Mouse (Mus musculus) heart, postnatal 36 days (tissue): ENCODE data around the gene Mroh2a. TPM values are rescaled to one million over a fixed set of nuclear protein-coding genes. Genes with fewer than 3 reads are reported as not detected.

Source experiments
- DNase-seq, 2 experiments: peaks; one replicate each; pipeline ENCODE4 v3.0.0; 2021 to 2022
- intact Hi-C: fragments of 180-260 bp; cut with DNase I; formaldehyde crosslinking; loops from one replicate; pipeline ENCODE4 v1.15.1; 2025
- total RNA-seq, 2 experiments: library from RNA; stranded (reverse); gene quantifications; 2 replicates each; pipeline ENCODE4 v1.2.3; 2021

The Mroh2a gene
- not detected for total RNA-seq

DNA sequence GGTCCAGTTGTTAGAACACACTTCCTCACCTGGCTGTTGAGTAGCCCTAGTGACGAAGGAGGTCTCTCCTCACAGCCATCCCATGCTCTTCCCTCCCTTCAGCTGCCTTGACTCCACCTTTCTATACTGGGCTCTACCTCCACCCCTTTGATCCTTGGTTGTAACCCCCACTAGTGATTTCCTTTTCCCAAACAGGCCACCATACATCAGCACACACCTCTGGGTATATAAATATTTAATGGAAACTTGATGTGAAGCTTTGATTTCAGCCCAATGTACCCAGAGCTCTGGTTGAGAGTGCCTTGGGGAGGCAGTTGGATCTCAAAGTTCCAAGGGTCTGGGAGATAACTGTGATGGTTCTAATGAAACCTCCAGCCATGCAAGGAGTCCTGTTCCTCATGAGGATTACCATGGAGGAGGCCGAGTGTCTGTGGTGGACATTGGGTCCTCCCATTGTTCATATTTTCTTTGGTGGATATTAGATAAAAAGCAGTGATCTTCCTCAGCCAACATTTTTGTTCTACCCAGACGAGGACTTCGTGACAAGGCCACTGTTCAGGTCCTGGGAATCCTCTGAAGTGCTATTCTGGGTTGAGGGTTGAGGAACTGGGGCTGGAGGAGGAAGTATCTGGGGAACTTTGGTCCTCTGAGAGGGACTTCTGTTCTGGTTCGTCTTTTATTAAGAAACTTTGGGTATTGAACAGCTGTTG is at the start of gene Mroh2a:
TSS of gene Mroh2a (plus strand) at position 317 of the 710 bp plus-strand sequence.
- intact Hi-C loops: no loop called here
- DNase-seq: peak; percentile 20 to 32

DNA sequence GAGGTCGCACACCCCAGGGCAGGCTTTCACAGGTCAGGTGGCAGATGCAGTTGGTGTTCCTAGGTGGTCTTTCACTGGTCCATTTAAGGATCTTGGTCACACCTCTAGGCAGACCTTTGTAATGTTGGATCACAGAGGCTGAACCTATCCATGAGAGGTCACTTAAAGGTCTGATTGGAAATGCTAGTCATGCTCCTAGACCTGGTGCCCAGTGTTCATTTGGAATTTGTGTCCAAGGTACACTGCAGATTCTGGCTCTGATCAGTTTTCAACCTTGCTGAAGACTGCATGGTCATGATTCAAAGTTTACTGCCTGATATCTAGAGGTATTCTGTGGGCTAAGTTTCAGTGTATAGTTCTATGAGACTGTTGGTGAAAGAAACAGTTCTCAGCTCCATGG is 47.1 kb upstream of the Mroh2a start:
- DNase-seq: no peak
- intact Hi-C loops: no loop called here

DNA sequence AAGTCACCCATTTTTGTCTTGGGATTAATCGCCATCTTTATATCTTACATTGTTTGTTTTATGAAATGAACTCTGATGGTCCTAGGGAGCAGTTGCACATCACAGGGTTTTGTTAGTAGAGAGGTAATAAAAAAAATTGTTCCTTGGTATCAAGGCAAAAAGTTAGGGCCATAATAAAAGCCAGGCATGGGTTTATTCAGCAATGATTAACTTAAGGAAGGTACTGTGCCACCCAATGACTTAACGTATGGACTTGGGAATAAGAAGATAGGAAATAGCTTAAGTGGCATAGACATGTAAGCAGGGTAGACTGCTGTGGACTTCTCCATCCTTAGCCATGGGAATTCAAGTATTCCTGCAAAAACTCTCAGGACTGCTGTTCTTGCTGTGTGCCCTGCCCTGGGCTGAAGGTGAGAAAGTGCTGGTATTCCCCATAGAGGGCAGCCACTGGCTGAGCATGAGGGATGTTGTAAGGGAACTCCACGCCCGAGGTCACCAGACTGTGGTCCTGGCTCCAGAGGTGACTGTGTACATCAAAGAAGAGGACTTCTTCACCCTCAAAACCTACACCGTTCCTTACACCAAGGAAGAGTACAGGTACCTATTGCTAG is 40.4 kb upstream of the Mroh2a start:
- no peak for DNase-seq
- intact Hi-C loops: no loop called here

DNA sequence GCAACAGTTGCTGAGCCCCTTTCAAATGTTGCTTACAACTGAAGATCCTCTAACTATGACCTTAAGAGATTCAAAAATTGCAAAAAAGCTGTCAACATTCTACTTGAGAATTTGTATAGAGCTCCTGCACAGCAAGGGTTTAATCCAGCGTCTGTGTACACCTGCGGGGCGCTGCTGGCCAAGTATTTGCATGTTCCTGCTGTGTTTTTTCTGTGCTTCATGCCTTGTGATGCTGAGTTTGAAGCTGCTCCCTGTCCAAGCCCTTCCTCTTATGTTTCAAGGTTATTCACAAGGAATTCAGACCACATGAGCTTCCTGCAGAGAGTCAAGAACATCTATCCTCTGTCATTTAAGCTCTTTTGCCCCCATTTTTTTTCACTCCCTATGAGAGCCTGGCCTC is 34.6 kb upstream of the Mroh2a start:
- intact Hi-C loops: no loop called here
- DNase-seq: no peak

DNA sequence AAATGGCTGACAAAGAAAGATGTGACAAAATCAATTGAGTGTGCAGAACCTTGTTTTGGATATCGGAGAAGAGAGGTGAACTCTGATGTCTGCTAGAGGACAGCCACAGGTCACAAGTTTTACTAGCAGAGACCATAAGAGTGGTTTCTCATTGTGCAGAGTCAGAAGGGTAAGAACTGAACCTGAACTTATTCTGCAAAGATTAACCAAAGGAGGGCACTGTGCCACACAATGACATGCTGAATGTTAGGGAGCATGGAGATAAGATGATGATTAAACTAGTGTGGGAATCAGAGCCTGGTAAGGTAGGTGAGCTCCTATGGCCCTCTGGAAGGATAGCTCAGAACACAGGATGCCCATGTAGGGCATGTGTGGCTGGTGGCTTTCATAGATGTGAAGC is 31.1 kb upstream of the Mroh2a start:
- intact Hi-C loops: no loop called here
- no peak for DNase-seq

DNA sequence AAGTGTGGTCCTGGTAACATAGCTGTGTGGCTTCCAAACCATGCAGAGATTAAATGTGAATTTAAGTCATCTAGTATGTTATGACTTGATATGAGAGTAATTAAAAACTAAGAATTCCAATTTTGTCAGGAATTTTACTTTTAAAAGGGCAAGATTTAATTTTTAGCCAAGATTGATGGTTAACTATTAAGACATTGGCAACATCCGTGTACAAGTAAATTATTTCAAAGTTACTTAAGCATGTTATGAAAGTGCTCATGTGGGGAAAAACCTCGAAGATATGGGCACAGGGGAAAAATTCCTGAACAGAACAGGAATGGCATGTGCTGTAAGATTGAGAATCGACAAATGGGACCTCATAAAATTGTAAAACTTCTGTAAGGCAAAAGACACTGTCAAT is 29.3 kb upstream of the Mroh2a start:
- intact Hi-C loops: no loop called here
- DNase-seq: no peak

DNA sequence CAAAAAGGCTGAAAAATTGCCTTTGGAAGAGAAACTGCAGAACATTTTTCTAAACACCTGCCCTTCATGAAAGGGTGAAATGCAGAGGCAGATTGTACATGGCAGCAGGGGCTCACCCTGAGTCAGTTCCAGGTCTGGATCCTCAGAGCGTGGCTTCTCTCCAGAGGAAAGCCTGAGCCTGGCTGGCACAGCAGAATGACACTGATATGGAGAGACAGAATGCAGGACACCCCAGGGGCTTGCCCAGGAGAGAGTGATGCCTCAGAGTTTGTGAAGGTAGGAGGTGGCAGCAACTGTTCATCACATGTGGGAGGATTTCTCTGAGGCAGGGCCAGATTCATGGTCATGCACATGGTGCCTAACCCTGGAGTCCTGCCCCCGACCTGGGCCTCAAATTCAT is 26.8 kb upstream of the Mroh2a start:
- intact Hi-C loops: no loop called here
- DNase-seq: no peak

DNA sequence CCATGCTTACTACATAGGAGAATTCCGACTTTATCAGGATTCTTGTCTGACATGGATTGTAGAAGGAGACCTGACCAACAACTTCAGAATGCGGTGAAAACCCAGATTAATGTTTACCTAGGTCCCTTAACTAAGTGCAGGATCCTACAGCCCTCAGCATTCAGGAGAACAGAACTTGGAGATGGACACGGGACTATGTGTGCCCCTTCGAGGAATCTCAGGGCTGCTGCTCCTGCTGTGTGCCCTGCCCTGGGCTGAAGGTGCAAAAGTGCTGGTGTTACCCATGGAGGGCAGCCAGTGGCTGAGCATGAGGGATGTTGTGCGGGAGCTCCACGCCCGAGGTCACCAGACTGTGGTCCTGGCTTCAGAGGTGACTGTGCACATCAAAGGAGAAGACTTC is 26.3 kb upstream of the Mroh2a start, which contains the start of gene Ugt1a2:
TSS of gene Ugt1a2 (plus strand) at position 146 of the 400 bp plus-strand sequence.
- intact Hi-C loops: no loop called here
- no peak for DNase-seq

DNA sequence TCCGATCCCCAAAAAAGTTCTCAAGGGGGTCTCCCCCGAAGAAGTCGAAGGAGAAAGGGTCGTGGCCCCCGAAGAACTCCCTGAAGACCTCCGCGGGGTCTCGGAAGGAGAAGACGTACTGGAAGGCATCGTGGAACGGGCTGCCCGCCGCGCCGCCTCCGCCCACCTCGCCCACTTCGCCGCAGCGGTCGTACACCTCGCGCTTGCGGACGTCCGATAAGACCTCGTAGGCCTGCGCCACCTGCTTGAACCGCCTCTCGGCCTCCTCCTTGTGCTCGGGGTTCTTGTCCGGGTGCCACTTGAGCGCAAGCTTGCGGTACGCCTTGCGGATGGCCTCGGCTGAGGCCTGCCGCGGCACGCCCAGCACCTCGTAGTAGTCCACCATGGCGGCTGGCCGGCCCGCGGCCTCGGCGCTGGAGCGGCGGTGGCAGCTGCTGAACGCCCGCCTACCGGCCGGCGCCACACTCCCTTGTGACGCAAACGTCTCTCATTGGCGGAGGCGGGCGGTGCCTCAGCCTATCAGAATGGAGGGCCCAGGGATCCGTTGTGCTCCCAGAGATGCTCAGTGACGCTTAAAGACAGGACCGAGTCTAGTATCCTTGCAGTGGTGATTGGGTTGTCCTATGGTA is 21.4 kb upstream of the Mroh2a start, which contains the start of gene Dnajb3:
TSS of gene Dnajb3 (minus strand) at position 489 of the 629 bp plus-strand sequence.
- peak; percentile 63 for DNase-seq

DNA sequence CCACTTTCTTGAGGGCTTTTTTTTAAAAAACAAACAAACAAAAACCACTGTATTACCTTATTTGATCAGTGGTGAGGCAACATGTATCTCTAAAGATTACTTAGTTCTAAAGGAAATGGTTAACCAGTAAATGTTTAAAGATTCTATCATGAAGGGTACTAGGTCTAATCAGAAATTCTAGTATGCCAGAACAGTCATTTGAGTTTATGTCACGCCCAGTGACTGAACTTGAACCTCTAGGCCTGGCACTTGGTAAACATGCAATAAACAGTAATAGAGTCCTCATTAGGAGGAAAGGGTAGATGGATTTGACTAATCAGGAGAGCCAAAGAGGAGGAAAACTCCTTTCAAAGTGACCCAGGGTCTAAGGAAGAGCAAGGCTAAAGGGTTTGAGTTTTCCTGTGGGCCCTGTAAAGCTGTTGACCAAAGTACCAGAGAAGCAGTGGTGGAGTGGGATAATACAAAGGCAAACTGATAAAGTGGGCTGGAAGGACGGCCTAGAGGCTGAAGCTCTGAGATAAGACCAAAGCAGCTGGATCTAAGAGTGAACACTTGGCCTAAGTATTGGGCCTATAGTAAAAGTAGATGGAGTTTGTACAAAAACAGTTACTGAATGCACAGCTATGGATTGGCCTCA is 19.8 kb upstream of the Mroh2a start:
- no peak for DNase-seq
- intact Hi-C loops: no loop called here

More for the DNA sequence above, 21.4 kb upstream of the Mroh2a start, which contains the start of gene Dnajb3:
- intact Hi-C loops: no loop called here

DNA sequence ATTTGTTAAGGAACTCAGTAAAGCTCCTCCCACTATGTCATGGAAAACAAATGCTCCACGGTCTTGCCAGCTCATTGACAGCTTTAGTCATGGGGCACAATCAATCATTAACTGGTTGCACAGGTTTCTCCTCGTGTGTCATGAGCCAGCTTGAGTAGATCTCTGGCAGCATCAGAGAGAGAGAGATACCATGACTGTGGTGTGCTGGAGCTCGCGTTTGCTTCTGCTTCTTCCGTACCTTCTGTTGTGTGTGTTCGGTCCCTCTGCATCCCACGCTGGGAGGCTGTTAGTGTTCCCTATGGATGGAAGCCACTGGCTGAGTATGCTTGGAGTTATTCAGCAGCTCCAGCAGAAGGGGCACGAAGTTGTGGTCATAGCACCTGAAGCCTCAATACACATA is 15.0 kb upstream of the Mroh2a start, which contains the start of gene Ugt1a1:
TSS of gene Ugt1a1 (plus strand) at position 148 of the 400 bp plus-strand sequence.
- intact Hi-C loops: no loop called here
- no peak for DNase-seq

DNA sequence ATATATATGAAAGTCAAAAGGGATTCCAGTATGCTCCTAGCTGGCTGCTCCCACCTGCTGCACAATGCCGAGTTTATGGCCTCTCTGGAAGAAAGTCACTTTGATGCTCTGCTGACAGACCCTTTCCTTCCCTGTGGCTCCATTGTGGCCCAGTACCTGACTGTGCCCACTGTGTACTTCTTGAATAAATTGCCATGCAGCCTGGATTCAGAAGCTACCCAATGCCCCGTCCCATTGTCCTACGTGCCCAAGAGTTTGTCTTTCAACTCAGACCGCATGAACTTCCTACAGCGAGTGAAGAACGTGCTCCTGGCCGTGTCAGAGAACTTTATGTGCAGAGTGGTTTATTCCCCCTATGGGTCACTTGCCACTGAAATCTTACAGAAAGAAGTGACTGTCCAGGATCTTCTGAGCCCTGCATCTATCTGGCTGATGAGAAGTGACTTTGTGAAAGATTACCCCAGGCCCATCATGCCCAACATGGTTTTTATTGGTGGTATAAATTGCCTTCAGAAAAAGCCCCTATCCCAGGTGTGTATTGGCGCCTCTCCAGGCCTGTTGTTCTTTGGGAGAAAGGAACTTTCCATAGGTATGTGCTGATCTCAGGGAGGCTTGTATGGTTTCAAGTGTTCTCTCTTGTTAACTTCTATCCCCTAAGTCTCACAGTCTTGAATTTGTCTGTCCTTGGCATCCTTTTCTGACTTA is 14.3 kb upstream of the Mroh2a start:
- intact Hi-C loops: no loop called here
- DNase-seq: no peak

DNA sequence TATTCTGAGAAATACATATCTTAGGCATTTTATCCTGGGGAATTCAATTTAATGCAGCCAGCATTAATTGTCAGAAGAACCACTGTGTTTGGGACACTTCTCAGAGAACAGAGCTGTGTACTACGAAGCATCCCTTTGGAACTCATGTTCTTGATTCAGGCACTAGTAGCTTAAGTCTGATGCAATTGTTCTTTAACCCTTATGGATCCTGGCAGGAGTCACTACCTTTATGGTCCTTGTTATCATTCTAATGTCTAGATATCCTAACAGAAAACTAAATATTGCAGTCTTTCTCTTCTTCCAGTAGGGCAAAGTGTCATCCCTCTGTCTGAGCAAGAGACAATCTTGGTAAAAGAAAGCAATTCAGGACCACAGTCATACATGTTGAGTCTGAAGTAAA is 13.7 kb upstream of the Mroh2a start:
- no peak for DNase-seq
- intact Hi-C loops: no loop called here

DNA sequence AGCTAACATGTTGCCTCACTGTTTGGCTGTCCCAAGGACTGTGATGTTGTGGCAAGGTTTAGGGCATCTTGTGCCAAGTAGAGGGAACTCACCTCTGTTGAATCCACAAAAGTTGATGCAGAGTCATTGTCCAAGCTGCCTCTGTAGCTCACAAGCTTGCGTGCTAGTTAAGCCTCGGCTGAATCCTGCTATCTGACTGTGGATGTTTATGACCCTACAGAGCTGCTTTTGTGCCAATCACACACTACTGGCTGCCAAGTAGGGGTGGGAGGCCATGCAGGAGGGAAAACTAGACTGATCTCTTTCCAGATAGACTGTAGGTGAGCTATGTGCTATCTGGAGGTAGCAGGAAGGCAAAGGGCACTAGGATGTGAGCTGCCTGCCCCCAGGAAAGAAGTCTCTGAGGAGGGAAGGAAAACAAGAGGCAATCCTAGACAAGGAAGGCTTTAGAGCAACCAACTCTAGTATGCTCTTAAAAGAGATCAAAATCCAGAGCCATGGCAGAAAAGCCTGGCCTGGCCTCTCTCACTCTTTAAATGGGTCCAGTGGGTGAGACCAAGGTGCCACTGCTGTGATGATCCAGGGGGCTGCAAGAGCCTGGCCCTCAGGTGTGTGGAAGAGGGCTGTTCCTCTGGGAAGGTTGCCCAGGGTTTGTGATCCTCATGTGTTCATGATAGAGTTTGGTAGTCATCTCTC is 12.9 kb upstream of the Mroh2a start:
- intact Hi-C loops: no loop called here
- DNase-seq: no peak

DNA sequence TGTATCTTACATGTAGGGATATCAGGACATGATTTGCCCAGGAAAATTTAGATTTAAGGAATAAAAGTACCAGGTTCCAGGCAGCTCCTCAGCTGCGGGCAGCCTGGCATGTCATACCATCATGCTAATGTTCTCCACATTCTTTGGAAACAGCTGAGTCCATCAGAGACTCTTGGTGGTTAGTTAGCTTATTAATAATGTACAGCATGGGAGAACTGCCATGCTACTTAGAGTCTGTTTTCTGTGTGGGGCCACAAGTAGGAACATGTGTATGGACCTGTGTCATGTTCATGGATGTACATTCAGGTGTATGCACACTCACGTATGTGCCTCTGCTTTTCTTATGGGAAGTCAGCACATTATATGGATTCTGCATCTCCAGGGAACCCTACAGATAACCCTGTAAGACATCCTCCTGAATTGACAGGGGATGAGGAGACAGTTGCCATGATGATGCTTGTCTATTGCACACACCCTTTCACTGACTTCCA is 12.3 kb upstream of the Mroh2a start:
- DNase-seq: no peak
- intact Hi-C loops: no loop called here

DNA sequence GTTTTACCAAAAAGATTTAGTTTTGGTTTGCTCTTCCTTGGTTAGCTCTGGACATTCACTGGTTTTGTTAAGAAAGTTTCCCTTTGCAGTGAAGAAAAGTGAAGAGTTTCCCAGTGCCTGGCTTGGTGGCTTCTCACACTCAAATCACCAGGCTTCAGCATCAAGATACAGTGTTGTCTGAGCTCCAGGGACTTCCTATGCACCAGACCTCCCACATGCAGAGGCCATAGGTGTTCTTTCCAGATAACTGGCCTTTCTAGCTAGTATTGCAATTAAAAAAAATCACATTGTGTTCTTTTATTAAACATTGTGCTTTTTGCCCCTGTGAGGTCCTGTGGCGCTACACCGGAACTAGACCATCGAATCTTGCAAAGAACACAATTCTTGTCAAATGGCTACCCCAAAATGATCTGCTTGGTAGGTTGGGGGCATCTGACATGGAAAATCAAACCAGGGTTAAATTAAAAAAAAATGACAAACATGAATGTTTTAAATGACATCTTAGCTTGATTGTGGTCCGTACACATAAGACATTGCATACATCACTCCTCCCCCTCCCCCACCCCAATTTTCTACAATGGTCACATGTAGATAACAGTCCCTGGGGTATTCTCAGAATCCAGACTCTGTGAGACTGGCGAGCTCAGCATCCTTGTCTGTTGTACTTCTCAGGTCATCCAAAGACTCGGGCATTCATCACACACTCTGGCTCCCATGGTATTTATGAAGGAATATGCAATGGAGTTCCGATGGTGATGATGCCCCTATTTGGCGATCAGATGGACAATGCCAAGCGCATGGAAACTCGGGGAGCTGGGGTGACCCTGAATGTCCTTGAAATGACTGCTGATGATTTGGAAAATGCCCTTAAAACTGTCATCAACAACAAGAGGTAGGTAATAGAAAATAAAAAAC is 11.1 kb upstream of the Mroh2a start:
- no peak for DNase-seq

DNA sequence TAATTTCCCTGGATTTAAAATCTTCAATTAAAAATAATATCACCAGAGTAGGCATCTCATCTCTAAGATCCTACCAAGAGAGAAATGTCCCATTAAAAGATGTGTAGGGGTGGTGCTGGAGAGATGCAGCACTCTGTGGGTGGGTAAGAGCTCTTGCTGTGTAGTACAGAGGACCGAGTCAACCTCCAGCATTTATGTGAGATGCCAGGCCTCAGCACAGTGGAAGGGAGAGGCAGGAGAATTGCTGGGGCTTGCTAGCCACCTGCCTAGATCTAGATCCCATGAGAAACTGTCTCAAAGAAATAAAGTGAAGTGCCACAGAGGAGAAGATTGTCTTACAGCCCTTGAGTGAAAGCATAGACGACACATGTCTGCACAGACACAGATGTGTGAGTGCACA is 10.2 kb upstream of the Mroh2a start:
- no peak for DNase-seq
- intact Hi-C loops: no loop called here

More for the DNA sequence above, 11.1 kb upstream of the Mroh2a start:
- intact Hi-C loops: no loop called here

DNA sequence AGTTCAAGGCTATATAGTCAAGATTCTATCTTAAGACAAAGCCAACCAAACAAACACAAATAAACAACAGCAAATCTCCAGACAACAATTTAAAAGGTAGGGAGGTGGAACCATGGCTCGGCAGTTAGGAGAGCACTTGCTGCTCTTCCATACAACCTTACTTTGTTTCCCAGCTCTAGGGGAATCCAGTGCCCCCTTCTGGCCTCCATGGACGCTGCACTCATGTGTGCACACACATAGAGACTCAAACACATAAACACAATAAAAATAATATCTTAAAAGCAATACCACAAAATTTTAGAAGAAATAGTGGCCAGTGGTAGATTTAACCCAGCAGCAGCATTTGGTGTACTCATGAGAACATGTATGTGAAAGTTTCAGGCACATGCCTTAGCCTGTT is 9.6 kb upstream of the Mroh2a start:
- DNase-seq: no peak
- intact Hi-C loops: no loop called here

DNA sequence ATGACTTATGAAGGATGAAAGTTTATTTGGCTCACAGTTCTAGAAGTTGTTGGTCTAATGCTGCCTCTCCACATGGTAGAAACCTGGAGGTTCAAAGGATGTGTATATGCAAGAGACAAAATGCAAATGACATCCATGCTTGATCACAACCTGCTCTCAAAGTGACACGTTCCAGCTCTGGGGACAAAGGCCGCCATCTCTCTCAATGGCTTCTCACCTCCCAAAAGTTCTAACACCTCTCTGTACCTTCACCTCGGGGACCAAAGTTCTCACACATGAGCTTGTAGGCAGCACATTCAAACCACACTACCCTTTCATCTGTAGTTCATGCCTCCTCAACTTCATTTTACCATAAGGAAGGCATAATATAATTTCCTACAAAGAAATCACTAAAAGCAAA is 9.2 kb upstream of the Mroh2a start:
- DNase-seq: no peak
- intact Hi-C loops: no loop called here
